Mouse (Mus musculus) kidney, adult 8-10 months (tissue): ENCODE measurements around the gene Pccb.
A peak's percentile ranks its signal among the peaks of the same experiment; 100 is the strongest.

Experiments
- DNase-seq, 2 experiments: peaks; one replicate each; pipeline ENCODE4 v3.0.0; 2022

Gene Pccb

DNA sequence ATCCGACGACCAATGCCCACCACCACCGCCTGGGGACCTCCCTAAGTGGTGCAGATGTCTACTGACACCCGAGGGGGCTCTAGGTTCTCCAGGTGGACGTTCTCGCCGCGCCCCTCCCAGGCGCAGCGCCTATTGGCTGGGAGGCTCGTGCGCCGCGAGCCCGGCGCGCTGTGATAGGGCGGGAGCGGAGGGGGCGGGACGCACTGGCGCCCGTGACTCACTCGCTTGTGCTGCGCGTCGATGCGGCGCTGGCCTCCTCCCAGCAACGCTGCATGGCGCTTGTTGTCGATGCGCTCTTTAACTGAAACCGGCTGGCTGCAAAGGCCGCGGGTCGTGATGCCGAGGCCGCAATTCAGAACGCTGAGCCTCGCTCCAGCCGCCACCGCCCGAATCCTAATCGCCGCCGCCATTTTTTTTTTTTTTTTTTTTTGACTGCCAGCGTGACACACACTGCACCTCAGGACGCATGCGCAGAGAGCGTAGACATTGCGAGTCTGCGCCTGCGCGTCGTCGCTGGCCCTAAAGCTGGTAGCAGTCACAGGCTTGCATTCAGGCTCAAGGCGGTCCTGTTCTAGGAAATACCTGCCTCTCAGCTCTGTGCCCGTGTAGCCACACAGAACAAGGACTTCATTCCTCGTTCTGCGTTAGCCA, at the start of gene Pccb:
Gene Pccb (minus strand): TSS at position 451 of the 651 bp plus-strand sequence.
- DNase-seq: peak; percentile 96 to 98

DNA sequence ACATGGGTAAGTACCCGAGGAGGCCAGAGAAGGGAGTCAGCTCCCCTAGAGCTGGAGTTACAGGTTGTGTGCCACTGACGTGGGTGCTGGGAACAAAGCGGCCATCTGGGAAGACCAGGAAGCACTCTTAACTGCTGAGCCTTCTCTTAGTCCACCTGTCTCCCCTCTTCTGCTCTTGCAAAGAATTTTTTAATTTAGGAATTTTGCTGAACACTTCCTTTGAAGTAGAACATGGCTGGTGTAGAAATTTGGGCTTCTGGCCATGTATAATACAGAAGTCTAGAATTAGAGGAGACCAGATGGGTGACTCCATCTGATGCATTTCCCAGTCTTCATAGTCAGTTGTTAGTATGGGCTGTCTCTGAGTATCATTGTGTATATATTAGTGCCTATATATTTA, 49.0 kb upstream of the Pccb start:
- DNase-seq: no peak

DNA sequence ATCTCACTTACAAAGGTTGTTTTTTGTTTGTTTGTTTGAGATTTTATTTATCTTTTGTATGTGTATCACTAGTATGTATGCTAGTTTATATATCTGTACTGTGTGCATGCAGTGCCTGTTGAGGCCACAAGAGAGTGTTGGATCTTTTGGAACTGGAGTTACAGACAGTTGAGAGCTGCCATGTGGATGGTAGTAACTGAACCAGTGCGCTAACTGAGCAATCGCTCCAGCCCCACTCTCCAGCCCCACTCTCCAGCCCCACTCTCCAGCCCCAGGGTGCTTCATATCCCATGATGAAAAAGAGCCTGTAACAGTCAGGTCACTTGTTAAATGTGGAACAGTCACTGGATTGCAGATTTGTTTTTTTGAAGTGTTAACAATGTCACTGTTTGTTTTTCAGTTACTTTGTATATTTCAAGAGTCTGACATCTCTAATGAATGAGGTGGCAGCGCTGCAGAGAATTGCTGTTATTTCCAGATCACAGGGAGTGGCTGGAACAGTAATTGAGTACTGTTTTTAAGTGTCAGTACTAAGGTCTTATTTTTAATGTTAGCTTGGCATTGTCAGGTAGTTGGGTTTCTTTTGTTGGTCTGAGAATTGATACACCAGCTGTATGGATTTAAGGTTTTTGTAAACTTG, 45.5 kb upstream of the Pccb start:
- no peak for DNase-seq

DNA sequence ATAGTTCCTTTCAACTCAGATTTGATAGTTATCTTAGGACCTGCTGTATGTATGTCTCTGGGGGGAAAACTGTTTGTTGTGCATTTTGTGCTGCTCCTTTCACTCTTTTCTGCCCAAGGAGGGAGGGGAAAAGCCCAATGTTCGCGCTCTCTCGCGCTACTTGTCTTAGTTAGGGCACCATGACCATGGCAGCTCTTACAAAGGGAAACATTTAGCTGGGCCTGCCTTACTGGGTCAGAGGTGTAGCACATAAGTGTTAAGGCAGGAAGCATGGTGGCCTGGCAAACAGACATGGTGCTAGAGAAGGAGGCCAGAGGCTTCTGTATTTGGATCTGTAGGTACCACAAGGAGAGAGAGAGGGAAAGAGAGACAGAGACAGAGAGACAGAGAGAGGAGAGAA, 43.9 kb upstream of the Pccb start:
- peak in 1 of 2 experiments; percentile 17 for DNase-seq

DNA sequence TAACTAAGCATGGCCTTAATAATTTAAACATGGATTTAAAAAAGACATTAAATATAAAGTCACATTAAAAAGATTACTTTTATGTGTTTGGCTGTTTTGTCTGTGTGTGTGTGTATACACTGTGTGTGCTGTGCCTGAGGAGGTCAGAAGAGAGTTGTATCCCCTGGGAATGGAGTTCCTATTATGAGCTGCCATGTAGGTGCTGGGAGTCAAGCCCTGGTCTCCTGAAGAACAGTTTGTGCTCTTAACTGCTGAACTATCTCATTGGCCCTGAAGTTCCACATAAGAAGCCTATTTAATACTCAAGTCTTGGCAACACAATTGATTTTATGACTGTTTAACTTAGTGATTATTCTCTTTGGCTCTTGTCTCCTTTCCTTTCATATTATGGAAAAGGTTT, 42.8 kb upstream of the Pccb start:
- DNase-seq: no peak

DNA sequence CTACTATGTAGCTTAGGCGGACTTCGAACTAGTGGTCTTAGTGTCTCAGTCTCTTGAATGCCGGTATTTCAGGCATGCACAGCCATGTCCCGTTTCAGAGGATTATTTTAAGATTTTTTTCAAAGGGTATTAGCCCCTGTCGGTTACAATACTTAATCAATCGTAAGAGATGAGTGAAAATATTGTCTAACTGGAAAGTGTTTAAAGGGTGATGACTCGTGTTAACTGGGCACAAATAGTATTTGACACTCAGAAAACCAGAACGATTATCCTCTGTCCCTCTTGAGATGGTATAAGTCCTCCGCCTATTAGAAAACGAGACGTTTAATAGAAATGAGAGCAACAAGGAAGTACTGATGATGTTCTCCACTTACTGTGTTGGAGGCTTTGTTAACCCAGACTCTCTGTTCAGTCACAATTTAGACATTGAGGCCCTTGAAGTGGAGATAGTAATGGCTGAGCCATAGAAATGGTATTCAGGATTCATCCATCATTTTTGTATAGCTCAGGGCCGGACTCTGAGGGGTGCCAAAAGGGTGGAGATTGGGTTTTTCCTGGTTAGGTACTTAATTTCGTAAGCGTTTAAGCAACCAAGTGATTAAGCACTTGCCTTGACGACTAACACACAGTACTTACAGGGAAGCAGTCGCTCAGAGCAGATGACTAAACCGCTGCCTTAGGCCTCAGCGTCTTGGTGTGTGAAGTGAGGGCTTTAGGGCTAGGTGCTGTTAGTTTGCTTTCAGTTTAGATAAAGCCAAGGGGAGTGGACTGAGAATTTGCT, 41.6 kb upstream of the Pccb start:
- DNase-seq: peak in 1 of 2 experiments; percentile 18

DNA sequence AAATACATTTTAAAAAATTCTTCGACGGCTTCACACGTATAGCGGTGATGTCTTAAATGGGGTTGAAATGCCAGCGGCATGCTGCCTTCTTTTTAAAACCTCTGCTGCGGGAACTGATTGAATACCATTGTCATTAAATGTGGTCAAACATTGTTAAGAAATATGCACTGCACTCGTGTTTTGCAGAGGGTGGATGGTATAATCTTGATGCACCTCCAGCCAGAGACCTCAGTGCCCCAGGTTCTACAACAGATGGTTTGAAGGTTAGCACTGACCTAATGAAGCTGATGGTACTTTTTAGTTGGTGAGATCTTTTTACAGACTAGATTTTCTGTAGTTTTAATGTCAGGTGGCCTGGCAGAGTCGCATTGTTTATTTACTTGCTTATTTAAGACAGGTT, 41.0 kb upstream of the Pccb start:
- DNase-seq: no peak

DNA sequence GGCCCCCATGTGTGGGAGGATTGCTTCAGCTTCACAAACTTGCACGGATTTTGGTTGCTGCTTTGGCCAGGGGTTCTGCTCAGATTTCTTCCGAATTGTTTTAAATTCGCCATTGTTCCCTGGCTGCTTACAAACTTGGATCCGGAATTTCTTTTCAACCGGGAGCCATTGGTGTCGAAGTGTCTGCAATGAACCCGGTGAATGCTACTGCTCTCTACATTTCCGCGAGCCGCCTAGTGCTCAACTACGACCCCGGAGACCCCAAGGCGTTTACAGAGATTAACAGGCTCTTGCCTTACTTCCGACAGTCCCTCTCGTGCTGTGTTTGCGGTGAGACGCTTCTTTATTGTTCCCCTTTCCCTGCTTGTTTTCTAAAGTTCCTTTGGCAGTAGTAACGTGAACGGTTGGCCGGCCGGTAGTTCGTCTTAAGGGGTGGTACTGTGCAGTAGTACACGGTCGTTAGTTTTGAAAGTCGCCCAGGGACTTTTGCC, 40.4 kb upstream of the Pccb start:
- DNase-seq: peak in 1 of 2 experiments; percentile 26

DNA sequence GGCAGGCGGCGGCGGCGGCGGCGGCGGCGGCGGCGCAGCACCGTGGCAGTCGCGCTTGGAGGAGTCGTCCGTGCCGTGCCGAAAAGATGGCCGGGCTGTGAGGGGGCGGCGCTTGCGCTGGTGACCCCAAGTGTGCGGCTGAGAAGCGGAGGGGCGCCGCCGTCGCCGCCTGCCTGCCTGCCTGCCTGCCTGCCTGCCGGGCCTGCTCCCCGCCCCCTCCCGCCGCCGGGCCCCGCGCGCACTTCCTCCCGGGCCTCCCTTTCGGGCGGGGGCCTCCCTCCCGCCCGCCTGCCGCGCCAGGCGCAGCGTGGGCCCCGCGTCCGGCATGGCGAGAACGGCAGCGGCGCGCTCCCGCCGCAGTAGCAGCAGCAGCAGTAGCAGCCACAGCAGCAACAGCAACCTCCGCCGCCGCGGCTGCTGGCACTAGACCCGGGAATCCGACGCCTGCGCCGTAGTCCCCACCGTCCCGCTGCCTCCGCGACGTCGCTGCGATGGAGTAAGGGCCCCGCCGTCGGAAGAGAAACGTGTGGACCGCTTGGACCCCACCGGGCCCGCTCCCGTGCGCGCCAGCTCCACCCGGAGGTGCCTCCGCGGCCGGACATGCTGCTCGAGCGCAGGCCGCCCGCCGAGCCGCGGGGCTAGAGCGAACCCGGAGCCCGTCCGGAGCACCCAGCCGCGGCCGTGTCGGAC, 39.8 kb upstream of the Pccb start:
- peak; percentile 83 to 85 for DNase-seq

DNA sequence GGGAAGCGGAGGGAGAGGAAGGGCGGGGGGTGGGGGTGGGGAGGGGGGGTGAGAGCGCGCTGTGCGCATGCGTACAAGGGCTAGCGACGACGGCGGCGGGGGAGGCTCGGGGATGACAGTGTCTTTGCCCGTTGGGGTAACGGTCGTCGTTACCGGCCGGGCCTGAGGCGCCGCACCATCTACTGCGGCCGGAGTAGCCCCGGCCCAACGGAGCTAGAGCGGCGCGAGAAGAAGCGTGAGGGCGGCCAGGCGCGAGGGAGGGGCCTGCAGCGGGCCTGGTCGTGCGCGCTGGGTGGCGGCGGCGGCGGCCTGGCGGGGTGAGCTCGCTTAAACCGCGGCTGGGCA, 39.3 kb upstream of the Pccb start, which contains the start of gene Msl2:
Gene Msl2 (plus strand): TSS at position 115 of the 345 bp plus-strand sequence.
- DNase-seq: no peak

DNA sequence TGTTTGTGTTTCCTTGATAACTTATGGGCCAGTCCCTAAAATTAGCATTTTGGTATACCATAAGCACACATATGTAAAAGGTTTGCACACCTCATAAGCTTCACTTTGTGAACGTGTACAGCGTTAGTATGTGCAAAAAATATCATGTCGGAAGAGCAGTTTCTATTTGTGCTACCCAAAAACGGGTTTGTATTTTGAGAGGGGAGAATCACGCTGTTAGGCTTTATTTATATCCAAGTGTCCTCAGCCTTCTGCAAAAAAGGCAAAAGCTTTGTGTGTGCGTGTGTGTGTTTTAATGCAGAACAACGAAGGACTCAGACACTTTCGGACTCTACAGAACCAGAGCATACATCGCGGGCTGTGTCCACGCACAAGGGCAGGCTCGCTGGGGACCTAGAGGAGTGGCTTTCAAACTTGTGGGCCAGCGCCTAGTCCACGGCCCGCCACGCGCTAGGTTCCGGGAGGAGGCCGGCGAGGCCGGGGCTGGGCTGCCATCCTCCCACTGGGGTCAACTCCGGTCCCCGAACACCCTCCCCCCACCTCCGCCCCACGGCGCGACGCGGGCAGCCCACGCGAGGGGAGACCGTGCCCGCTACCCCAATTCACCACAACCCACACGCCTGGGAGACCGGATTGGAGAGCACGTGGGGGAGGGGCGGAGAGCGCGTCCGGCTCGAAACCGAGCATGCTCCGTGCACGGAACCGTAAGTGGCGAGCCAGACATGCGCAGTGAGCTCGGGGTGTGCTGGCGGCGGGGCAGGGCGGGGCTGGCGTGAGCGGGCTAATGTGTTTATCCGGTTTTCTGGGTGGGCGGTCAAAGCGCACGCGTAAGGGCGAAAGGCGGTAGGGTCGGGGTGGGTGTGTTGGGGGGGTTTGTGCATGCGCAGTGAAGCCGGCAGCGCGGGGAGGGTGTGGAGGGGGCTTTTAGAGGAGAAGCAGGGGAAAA, 38.6 kb upstream of the Pccb start:
- DNase-seq: peak; percentile 99

DNA sequence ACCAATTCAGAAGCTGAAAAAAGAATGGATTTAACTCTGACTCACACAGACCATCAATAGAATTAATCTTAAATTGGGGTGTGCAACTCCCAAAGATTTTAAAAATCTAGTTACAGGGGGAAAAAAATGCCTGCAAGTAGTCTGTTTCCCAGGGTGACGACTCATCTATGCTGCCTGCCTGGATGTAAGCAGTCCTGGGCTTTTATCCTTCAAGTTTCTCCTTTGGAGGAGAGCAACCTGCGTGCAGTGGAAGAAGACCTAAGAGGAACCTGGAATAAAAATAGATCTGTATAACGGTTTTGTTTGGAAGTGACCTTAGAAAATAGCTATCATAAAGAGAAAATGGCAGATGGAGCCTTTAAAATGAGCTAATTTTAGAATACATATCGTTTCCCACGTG, 37.8 kb upstream of the Pccb start:
- DNase-seq: no peak

DNA sequence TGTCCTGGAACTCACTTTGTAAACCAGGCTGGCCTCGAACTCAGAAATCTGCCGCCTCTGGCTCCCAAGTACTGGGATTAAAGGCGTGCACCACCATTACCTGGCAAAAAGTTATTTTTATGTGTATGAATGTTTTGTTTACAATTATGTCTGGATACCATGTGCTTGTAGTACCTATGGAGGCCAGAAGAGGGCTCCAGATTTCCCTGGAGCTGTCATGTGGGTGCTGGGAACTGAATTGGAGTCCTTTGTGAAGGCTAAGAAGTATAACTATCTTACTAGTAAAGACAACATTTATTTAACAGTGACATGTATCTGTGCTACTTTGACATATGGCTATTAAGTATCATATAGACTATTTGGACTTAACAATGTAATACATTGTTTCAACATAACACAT, 35.1 kb upstream of the Pccb start:
- DNase-seq: no peak

DNA sequence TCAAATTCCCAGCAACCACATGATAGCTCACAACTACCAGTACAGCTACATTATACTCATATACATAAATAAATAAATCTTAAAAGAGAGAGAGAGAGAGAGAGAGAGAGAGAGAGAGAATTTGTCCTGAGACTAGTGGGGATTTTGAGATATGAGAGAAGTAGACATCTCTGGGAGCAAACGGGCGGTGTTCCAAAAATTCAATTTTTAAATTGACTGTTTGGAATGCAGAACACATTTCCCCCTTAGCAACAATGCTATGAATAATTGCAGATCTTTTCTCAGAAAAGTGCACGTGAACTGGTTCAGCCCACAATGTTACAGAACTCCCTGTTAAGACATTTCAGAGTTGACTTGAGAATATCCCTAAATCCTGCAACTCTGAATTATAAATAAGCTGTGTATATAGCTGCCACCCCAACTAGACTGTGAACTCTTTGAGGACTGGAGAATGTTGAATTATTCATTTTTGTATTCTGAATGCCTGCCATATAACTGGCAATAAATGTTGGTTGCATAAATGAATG, 30.4 kb upstream of the Pccb start:
- DNase-seq: no peak

DNA sequence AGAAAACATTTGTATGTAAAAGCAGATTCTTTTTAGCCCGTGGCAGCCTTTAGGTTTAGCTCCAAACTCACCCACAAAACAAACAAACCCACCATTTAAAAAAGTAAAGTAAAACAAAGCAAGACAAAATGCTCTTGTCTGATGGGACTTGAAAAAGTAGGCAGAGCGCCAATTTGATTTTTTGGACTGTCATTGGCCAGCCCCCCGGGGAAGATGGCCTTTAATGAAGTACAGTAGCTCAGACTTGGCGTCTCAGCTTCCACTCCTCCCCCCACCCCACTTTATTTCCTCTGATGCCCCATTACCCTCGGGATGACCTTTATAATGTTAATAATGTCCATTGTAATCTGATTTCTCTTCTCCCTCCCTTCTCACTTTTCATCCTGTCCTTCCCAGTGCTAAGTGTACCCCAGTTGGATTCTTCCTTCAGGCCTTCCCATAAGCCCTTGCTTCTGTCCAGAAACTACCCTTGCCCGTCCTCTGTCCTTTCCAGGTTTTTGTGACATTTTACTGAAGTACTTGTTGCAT, 27.6 kb upstream of the Pccb start:
- DNase-seq: no peak

DNA sequence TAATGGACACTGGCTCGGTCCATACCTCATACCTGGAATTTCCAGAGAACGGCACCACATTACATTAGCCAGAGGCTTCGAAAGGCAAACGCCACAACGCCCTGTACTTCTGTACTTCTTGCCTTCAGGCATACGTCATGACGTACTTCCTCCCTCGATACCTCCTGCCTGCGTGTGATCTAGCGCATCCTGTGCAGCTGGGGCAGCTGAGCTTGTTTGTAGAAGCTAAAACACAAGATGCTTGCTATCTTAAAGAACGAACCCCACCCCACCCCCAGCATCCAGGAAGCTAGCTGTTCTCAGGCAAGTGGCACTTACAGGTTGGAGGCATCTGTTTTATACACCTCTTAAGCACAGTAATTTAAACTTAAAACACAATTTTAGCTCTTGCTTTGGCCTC, 26.3 kb upstream of the Pccb start:
- DNase-seq: no peak

DNA sequence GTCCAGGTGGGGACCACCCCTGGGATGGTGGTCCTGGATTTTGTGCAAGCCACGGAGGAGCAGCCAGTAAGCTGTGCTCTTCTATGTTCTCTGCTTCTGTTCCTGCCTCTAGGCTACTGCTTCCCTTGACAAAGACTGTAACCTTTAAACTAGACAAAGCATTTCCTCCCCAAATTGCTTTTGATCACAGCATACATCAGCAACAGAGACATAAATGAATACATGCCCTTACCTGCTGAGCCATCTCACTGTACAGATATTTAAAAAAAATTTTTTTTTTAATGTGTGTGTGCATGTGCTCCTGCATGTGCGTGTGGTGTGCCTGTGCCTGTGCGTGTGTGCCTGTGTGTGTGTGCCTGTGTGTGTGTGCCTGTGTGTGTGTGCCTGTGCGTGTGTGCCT, 22.5 kb upstream of the Pccb start:
- DNase-seq: no peak

DNA sequence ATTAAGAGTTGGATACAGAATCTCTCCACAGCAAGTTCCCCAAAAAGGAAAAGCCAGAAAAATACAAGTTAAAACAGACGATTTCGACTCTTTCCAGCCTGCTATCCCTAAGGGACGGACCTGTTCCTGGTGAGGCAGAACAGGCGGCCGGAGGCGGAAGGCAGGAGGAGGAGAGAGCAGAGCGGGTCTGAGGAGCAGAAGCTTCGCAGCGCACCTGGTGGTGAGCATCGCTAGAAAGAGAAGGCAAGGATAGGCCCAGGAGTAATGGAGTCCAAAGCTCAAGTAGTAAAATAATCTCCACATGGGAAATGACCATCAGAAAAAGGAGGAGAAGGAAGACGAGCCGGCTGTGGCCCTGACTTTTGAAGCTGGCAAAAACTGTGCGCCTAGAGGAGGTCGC, 18.6 kb upstream of the Pccb start:
- no peak for DNase-seq

DNA sequence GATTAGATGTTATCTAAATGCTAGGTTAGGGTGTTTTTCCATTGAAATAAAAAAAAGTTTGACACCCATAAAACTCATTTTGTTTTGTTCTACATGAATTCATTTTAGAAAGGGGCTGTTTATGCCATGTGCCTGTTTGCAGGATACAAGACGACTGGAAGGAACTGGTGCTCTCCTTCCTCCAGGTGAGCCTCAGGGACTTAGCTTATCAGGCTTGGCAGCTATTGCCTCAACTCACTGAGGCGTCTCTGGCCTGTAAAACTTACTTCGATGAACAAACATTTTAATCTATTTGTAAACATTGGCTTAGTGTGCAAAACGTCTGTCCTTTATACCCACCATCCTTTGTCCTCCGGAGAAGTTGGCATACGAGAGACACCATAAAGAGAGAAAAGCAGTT, 18.0 kb upstream of the Pccb start:
- no peak for DNase-seq

DNA sequence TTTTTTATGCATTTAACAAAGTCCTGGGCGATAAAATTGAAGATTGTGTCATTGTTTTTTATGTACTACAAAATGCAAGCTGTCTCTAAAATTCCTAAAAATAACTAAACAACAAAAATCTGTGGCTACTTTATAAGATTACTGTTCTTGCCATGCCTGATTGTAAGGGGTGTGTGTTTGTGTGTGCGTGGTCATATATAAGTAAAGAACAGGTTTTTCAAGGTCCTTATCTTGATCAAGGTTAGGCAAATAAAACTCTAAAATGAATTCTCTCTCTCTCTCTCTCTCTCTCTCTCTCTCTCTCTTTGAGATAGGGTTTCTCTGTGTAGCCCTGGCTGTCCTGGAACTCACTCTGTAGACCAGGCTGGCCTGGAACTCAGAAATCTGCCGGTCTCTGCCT, 17.3 kb upstream of the Pccb start:
- DNase-seq: no peak

DNA sequence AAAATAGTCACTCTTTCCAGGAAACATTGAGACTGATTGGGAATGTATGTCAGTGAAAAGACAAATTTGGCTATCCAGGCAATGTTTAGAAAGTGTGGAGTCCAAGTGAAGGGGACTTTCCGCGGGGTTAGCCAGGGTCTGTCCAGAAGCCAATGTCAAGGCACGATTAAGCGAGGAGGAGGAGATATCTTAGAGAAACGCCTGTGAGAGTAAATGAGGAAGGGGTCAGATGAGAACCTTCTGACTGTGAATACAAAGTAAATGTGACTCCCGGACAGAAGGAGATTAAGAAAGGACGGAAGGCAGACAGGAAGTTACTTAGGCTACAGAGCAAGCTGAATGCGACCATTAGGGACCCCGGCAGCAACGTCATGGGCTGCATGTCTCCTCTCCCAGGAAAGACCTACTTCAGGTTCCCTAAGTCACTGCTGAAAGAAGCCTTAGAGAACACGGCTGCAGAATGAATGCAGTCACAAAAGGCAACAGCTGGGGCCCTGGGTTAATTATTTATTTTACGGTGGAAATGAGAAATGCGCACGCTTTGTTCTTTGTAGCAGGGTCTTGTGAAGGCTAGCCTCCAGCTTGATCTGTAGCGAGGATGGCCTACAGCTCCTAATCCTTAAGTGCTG, 11.1 kb upstream of the Pccb start:
- peak; percentile 25 to 45 for DNase-seq
